Mouse (Mus musculus): Measurements from ENCODE around the gene Ccnjl.

Ccnjl gene

DNA sequence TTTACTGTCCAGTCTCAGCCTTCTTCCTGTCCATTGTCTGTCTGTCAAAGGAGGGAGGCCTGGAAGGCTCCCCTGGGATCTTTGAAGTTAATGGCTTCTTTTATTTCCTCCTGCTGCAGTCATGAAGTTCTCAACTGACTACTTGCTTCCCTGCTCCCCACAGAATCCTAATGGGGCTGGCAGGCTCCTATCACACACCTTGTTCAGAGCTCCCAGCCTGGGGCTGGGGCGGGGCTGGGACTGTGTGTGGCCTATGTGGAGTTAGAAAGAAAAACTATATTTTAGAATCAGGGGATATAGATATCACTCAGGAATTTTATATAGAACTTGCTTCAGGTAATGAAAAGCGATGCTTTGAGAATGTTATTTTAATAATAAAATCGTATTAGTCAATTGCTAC lies 8.1 kb upstream of the Ccnjl start:
- no peak for DNase-seq (ENCODE audit: low spot score in 2 of 2)

DNA sequence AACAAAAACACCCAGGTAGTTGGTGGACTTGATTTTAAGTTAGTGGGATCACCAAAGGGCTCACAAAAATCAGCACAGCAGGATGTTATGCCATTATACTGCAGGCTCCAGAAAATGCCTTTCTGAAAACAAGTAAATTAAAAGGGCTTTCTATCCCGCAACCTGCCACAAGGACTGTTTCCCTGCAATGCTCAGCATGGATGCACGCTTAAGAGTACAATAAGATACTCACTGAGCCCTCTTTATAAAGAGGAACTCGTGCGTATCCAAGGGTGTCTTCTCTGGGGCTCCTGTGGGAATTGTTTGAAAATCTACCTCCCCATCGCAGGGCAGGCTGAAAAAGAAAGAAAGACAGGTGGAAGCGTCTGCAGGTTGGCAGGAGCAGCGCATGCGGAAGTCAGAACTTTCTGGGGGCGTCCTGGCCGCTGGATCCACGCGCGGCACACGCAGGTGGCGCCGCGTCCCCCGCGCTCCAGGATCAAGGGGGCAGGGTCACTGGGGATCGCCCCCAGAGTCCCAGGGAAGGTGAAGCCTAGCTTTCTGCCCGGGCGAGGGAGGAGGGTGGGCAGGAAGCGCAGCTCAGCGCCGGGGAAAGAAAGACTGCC lies 404 bp upstream of the Ccnjl start:
- DNase-seq (ENCODE audit: low spot score in 2 of 2), result peak; percentile 50 to 60

DNA sequence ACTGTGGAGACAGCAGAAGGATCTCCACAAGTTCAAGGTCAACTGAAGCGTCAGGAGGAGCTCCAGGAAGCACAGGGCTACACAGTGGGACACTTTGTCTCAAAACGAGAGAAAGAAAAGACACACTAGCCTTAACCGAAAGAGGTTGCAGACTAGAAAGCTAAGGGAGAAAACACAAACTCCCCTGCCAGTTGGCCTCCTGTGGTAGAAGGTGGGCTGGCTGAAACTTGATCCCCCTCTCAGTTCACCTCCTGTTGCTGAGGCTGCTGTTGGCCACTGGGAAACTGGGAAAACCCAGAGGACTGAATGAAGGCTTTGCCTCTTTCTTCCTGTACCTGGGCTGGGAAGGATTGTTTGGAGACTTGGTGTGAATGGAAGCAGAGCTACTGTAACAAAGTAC lies 1.5 kb downstream of the Ccnjl start:
- no peak for DNase-seq (ENCODE audit: low spot score in 2 of 2)

DNA sequence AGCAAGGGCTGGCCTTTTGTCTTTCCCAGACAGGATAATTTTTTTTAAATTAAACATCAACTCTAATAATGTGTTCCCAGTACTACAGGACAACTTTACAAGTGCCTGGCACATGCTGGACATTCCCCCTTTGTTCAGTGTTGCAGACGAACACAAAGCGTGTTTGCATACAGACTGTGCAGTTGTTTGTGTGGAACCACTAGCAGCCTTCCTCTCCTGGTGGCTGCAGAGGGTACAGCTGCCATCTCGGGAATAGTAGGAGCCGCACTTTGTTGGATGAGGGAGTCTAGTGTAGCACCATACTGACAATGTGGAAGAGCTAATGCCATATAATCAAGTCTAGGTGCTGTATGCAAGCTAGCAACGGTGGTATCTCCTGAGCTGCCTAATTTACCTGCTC lies 3.0 kb downstream of the Ccnjl start:
- no peak for DNase-seq (ENCODE audit: low spot score in 2 of 2)

DNA sequence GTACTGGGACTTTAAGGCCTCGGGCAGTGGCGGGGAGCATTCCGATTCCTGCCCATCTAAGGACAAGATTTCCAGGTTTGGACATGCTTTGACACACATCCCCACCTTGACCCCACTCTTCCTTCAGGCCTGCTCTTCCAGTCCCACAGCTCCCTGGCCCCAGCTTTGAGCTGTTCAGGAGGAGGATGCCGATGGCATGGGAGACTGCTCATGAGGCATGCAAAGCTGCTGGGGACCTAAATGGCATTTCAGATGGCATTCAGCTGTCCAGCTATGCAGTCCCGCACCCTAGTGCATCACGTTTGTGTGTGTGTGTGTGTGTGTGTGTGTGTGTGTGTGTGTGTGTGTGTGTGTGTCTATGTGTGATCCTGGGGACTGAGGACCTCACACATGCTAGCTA lies 8.5 kb downstream of the Ccnjl start:
- no peak for DNase-seq (ENCODE audit: low spot score in 2 of 2)

DNA sequence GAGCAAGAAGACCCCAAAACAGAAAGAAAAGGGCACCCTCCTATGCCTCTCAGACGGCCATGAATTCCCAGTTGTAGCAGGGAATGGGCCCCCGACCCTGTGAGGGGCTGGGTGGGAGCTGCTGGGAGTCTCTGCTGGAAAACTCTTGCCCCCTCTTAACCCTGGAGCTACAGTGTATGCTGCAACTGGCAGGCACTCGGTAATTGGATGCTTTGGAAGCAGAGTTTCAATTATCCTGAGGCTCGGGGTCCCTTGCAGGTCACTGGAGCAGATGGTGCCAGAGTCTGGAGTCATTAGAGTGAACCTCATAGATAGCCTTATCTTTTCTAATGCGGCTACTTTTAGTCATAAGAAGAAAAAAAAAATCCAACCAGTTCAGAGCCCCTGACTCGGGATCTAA lies 11.3 kb downstream of the Ccnjl start:
- DNase-seq (ENCODE audit: low spot score in 2 of 2), result no peak

DNA sequence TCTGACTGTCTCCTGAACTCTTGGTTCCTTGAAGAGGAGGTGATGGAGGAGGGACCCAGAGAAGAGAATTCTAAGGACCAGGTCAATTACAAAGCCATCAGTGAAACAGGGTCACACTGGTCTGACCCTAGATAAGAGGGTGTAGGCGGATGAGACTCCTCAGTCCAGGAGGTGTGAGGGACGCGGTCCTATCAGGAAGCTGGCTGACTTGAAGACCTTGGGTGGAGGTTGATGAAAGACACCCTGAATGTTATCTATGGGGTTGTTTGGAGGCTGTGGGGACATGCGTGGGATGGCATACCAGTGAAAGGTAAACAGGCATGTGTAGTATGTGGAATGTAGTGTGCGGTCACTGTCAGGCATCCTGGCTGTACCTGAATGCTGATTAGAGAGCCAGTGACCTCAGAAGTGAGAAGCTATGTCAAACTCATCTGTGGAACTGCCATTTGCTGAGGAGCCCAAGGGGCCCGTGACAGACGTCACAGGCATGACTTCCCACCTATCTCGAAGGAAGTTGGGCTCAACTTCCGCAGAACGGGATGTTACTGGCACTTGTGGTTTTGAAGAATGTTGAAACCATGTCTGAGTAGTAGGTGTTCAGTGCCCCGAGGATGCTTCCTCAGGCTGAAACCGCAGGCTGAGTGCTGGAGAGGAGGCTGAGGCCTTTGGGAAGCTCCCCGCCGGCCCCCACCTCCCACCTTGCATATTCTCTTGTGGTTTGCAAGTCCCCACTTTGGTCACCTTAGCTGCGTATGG lies 15.3 kb downstream of the Ccnjl start:
- no peak for DNase-seq (ENCODE audit: low spot score in 2 of 2)

DNA sequence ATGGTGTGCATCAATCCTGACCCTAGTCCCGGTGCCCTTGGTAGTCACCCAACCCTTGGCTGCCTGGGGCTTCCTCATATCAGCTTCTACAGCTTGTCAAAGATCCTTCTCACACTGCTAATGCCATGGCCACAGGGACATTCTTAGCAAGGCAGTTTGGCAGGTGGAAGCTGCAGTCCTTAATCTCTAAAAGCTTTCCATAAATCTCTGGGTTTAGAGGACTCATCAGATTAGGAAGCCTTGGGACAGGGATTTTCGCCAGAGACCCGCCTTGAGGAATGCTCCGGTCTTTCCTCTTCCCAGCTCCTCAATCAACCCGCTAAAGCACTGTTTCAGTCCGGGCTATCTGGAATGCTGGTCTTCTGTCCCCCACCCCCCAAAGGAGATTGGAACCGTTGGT lies 16.2 kb downstream of the Ccnjl start:
- DNase-seq (ENCODE audit: low spot score in 2 of 2), result no peak

DNA sequence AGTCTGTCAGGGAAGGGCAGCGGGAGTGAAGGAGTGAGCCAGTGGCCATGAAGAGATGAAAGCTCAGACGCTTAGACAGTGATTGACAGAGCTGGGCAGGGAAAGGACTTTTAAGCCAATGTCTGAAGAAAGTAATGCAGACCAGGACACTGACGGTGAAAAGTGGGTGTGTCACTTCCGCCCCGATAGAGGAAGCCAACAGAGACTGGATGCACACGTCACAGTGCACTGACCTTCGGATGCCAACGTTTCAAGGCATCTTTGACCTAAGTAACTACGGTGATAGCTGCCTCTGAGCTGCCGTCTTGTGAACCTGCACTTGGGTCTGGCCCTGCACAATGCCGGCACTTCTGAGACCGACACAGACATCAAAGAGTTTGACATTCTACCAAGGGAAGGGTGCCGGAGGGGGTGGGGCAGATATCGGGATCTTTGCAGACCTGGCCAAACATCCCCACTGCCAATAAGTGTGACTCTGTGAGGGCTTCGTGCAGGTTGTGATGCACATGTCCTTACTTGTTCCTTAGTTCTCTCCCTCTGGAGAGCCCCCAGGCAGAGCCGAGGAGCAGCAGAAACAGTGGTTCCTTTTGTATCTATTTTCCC lies 17.4 kb downstream of the Ccnjl start:
- DNase-seq (ENCODE audit: low spot score in 2 of 2), result no peak

DNA sequence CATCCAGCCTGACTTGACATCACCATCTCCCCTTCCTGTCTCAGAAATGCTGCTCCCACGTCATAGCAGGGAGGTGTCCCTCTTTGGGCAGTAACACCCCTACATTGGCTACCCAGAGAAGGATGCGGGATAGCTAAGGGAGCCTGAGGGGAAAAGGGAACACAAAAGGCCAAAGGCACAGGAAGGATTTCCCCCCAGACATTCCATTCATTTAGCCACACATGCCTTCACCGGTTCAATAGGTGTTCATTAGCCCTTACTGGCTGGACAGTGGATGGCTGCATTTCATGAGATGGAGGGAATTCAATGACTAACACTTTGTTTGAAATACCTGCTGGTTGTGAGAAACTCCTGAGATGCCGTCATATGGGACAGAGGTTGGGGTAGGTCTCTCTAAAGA lies 18.1 kb downstream of the Ccnjl start:
- no peak for DNase-seq (ENCODE audit: low spot score in 2 of 2)

DNA sequence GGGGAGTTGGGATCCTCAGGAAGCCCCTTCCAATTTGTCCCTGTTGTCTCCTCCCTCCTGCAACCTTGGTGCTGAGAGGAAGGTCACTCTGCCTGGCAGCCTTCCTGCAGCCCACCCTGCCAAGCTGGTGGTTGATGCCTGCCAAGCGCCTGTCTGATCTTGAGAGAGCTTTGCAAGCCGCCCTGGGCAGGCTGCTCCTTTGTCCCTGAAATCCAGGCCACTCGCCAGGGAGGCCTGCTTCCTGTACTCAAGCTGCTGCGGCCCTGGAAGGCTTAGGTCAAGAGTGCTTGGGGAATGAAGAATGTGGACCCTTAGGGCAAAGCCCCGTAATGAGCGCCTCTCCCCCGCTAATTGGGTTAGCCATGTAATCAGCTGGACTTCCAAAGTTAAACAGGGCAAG lies 19.6 kb downstream of the Ccnjl start:
- peak; percentile 30 to 58 for DNase-seq (ENCODE audit: low spot score in 2 of 2)

DNA sequence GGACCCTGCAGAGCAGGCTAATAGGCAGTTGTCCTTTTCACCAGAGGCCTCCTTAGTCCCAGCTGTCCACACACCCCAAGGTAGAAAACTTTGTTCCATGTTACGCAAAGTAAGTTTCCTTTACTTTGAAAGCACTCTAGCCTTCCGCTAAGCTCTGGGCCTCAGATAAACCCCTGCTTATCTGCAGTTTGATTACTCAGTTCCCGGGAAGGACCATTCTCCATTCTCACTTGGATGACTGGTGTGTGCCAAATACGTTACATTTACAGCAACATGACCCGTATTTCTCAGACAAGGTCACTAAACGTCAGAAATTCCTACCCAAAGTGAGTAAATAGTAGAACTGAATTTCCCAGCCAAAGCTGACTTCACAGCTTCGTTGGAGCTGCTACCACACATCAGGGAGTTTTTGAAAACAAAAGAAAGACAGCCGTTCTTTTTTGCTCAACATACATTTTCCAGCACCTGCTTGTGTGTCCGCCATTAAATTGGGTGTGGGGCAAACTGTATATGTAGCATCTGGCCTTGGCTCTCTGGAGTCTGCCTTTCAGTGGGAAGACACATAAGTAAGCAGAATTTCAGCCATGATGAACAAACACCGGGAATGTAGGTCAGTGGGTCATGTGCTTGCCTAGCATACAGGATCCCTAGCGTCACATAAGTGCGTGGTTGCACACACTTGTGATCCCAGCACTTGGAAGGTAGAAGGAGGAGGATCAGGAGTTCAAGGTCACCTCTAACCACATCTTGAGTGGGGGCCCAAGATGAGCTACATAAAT lies 20.3 kb downstream of the Ccnjl start:
- DNase-seq (ENCODE audit: low spot score in 2 of 2), result no peak

DNA sequence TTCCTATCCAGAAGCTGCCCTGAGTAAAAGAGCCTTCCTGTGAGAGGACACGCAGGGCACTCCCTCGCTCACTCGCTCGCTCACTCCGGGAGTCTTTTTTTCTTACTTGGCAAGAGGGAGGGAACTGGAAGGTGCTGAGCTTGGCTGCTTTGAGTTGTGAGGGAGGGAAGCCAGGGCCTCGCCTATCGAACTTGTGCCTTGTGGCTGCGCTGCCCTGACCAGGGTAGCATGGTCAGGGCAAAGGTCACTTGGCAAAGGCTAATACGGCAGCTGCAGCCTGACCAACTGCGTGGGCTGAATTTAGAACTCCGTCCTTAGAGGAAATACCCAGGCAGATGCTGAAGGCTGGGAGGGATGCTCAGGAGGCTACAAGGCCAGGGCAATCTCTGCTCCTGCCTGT lies 21.1 kb downstream of the Ccnjl start:
- peak in 1 of 2 experiments; percentile 19 for DNase-seq (ENCODE audit: low spot score in 2 of 2)

DNA sequence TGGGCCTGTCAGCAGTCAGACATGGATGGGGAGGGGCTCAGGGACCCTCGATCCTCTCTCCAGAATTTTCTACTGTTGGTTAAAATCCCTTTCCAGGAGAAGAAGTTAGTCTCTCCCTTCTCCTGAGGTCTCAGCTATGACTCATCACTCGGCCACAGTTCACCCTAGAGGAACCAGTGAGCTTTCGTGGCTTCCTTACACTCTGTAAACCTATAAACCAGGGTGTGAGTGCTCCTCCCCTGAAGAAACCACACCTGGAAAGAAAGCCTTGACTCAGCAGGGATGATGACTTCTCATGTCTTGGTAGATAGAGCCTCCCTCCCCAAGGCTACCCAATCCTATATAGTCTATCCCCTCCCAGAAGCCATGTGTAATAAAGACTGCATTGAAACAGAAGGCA lies 23.2 kb downstream of the Ccnjl start:
- no peak for DNase-seq (ENCODE audit: low spot score in 2 of 2)

DNA sequence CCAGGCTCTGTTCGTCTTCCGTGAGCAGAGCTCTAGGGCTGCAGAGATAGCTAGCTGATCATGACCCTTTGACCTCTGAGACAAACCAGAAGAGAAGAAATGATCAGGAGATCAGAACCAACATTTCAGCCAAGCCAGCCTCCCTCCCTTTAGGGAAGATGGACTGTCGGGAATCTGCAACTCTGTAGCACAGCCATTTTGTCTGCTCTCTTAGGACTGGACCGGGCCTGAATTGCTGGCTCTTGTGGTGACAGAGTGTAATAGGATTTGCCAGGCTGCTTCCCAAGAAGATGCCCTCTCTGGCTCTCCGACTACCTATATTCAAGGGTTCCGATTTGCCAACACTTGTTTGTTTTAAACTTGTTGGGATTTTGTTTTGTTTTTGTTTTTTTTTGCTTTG lies 24.1 kb downstream of the Ccnjl start:
- DNase-seq (ENCODE audit: low spot score in 2 of 2), result no peak

DNA sequence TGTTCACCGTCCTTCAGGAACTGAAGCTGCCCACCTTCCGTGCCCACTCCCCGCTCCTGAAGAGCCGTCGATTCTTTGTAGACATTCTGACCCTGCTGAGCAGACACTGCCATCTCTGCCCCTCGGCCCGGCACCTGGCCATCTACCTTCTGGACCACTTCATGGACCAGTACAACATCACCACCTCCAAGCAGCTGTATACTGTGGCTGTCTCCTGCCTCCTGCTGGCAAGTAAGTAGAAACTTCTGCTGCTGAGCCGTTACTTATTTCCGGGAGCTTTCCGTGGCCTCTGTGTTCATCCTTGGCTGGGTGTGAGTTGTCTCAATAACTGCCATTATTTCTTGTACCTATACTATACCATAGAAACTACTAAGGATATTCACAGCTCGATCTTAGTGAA lies 28.0 kb downstream of the Ccnjl start:
- DNase-seq (ENCODE audit: low spot score in 2 of 2), result no peak

DNA sequence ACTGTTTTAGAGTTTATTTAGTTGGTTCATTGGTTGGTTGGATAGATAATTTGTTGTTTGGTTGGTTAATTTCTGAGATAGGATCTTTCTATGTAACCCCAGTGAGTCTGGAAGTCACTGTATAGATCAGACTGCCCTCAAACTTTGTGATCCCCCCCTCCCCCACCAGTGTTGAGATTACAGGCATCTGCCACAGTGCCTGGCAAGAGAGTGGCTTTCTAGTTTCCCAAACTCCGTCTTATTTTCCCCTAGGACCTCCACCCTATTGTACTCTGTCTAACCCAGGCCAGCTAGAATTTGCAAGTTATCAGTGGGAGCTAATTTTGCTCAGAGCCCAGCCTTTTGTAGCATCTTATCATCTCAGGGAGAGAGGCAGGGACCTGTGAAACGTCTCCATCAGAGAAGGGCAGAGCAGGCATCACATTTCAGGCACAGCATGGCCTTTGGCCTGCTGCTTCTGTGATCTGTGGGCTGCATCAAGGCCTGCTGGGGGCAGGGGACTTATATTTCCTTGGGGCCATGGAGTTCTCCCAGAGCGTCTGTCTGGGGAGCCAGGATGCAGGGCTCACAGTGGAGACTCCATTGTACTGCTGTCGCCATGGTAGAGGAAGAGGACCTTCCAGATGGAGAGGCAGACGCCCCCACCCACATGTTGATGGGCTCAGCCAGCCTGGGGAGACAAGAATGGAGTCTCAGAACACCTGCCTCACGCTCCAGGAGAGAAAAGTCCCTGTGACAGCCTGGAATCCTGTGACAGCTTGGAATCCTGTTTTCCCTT lies 31.1 kb downstream of the Ccnjl start:
- peak; percentile 61 to 70 for DNase-seq (ENCODE audit: low spot score in 2 of 2)

DNA sequence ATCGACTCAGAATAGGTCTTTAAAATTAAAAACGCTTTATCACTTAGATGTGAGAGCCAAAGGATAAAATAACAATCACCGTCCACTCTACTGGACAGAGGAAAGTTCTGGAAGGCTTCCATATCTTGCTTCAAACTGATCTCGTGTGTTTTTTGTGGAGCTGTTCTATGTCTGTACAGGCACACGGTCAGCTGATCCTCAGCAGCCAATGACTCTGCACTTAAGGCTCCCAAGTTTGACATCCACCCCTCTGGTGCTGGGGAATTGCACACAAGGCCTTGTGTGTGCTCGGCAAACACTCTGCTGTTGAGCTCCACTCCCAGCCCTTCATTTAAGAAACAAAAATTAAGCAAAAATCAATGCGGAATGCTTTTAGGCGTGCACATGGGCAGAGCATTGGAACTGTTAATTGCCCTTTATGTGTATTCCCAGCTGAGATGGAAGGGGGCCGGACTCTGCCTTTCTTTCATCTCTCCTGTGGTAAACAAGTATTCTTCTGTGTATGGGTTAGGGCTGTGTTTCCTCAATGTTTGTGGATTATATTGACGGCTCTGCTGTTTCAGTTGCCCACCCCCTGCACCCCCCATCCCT lies 35.2 kb downstream of the Ccnjl start:
- DNase-seq (ENCODE audit: low spot score in 2 of 2), result no peak

DNA sequence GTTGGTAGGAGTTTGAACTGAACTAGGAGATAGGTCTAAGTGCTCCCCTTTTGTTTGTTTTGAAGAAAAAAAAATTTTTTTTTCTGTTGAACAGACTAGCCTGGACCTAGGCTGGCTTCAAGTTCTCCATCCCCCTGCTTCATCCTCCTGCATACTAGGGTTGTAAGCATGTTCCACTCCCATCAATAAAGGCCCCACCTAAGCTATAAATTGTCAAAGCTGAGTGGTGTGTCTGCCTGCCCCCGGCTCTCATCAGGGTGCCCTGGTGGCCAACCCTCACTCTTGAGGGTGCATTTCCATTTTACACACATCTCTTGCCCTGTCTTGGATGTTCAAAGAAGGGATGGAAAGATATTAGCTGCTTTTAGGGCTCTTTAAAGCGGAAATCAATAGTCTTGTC lies 36.8 kb downstream of the Ccnjl start:
- no peak for DNase-seq (ENCODE audit: low spot score in 2 of 2)

DNA sequence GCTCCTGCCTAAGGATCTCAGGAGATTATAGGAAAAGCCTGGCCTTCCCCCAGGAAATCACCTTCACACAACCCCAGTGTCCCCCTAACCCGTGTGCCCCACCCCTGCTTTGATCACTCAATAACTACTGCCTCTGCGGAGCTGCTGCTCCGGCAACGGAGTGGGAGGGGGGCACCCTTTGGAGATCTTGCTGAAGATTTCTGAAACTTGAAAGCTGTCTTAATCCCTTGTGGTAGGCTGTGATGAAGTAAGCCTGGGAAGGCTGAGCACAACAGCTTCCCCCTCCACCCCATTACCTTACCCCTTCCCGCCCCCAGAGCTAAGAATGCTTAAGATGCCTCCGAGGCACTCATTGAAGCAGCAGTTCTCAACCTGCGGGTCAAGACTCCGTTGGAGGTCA lies 37.3 kb downstream of the Ccnjl start:
- DNase-seq (ENCODE audit: low spot score in 2 of 2), result no peak

DNA sequence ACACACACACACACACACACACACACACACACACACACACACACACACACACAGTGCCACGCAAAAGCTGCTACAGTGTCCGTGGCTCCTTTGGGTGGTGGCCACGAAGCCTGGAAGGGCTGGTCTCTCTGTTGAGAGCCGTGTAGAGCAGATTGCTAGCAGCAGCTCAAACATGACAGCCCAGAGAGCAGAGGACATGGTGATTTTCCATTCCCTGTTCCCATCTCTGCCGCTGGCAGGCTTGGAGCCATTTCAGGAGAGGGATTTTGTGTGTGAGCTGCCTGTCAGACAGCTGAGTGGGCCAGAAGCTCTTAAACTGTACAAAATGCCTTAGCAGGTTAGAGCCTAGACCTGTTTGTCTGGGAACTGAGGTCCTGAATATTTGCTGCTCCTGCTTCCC lies 38.1 kb downstream of the Ccnjl start:
- DNase-seq (ENCODE audit: low spot score in 2 of 2), result no peak

Measured in right cerebral cortex, adult 2 months (tissue).